Mouse (Mus musculus) spleen, adult 2 months (tissue): ENCODE results near the gene Btbd6. TPM values are rescaled to one million over a fixed set of nuclear protein-coding genes. Genes with fewer than 3 reads are reported as not detected.

Source experiments
- DNase-seq, 2 experiments: peaks; one replicate each; pipeline versions ENCODE4 v3.0.0 to v3.0.0-alpha.2; 2012 to 2021; ENCODE audit warnings: low spot score in 2 of 2, low read depth in 1 of 2
- H3K27ac ChIP-seq: fragments of 200-500 bp; 2 replicates; pipeline ENCODE4 v1.5.1; 2012; ENCODE audit warnings: low read length, inconsistent platforms; ENCODE audit not compliant: insufficient read depth
- H3K27me3 ChIP-seq: fragments of 200-500 bp; 2 replicates; pipeline ENCODE4 v1.6.1; 2012; ENCODE audit warnings: mild to moderate bottlenecking, moderate library complexity, low read length, inconsistent platforms; ENCODE audit not compliant: control insufficient read depth, insufficient read depth
- H3K36me3 ChIP-seq: fragments of 200-500 bp; 2 replicates; pipeline ENCODE4 v1.6.1; 2012; ENCODE audit warnings: mild to moderate bottlenecking, low read length, inconsistent platforms; ENCODE audit not compliant: control insufficient read depth, insufficient read depth
- H3K4me1 ChIP-seq: fragments of 200-500 bp; 2 replicates; pipeline ENCODE4 v1.6.1; 2011; ENCODE audit warnings: inconsistent platforms; ENCODE audit not compliant: control insufficient read depth, insufficient read depth, insufficient read length
- H3K4me3 ChIP-seq: fragments of 200-500 bp; 2 replicates; pipeline ENCODE4 v1.5.1; 2011; ENCODE audit warnings: mild to moderate bottlenecking, inconsistent platforms; ENCODE audit not compliant: insufficient read depth, insufficient read length; ENCODE audit errors: extremely low read depth
- CTCF ChIP-seq: fragments of 200-500 bp; IDR thresholded peaks from 2 replicates; pipeline ENCODE4 v1.5.1; 2011; ENCODE audit warnings: mild to moderate bottlenecking, inconsistent platforms; ENCODE audit not compliant: insufficient read depth, insufficient read length, insufficient replicate concordance; ENCODE audit errors: extremely low read depth
- POLR2A ChIP-seq: fragments of 200-500 bp; IDR thresholded peaks from 2 replicates; pipeline ENCODE4 v1.6.1; 2011; ENCODE audit warnings: low read depth, low read length, inconsistent platforms
- WGBS: fragments of 180-500 bp; shearing (Covaris S2); methylation state at CpG from one replicate; pipeline ENCODE4 v1.1.7; 2018; 5-methylcytosine and 5-hydroxymethylcytosine counted together
- polyA plus RNA-seq: library from polyadenylated mRNA; depleted of rRNA; stranded (reverse); fragments of >200 nt; gene quantifications from 2 replicates; pipeline ENCODE4 v1.2.3, GENCODE M21; 2012

Btbd6 gene
- polyA plus RNA-seq, 1 experiment: 22.3 TPM

GRCm38 (mm10) chr12:112943669-112944068 lies 32.6 kb upstream of the Btbd6 start:
- TF ChIP-seq POLR2A (no peak), CTCF (no peak)
- H3K4me3 ChIP-seq: no peak overlapping the region
- no peak overlapping the region for H3K27ac ChIP-seq
- no peaks in the 10 kb centered on the region for H3K27me3 ChIP-seq
- 79% methylated on average over 2 of the region's 2 CpGs for WGBS
- no peaks in the 10 kb centered on the region for H3K36me3 ChIP-seq
- DNase-seq: no peak
- H3K4me1 ChIP-seq: peaks cover 13% of the 10 kb centered on the region; the same call in 1 of the 2 replicates

- H3K36me3 ChIP-seq: no peaks in the 10 kb centered on the region
- no peak overlapping the region for H3K27ac ChIP-seq
- TF ChIP-seq CTCF: peak; percentile 32; the same call in 1 of the 2 replicates
- TF ChIP-seq POLR2A: no peak
- H3K4me1 ChIP-seq: peaks cover 5% of the 10 kb centered on the region; the same call in 1 of the 2 replicates
- peaks cover 8% of the 10 kb centered on the region for H3K27me3 ChIP-seq
- 35% methylated on average over 4 of the region's 4 CpGs for WGBS
- no peak overlapping the region for H3K4me3 ChIP-seq
- peak in 1 of 2 experiments; percentile 19 for DNase-seq
These were observed 29.0 kb upstream of the Btbd6 start for GRCm38 (mm10) chr12:112947307-112947706.

- H3K27ac ChIP-seq: 0 out of 2 replicates have a peak overlapping the region, but pooled peaks have one; percentile 6
- TF ChIP-seq CTCF: no peak
- TF ChIP-seq POLR2A: no peak
- DNase-seq: peak in 1 of 2 experiments; percentile 66
- H3K27me3 ChIP-seq: peaks cover 8% of the 10 kb centered on the region
- peak overlapping the region; percentile 55; the same call in 1 of the 2 replicates for H3K4me3 ChIP-seq
- WGBS: 1% methylated on average over 58 of the region's 58 CpGs
- peaks cover 4% of the 10 kb centered on the region; the same call in 1 of the 2 replicates for H3K4me1 ChIP-seq
- no peaks in the 10 kb centered on the region for H3K36me3 ChIP-seq
These were observed 26.1 kb upstream of the Btbd6 start for GRCm38 (mm10) chr12:112950040-112950760.

GRCm38 (mm10) chr12:112950761-112951129 lies 25.5 kb upstream of the Btbd6 start:
- Histone ChIP-seq H3K27ac (no peak overlapping the region), H3K4me3 (peak overlapping the region; percentile 55; the same call in 1 of the 2 replicates), H3K27me3 (peaks cover 8% of the 10 kb centered on the region), H3K4me1 (peaks cover 4% of the 10 kb centered on the region; the same call in 1 of the 2 replicates), H3K36me3 (no peaks in the 10 kb centered on the region; the same call in 1 of the 2 replicates)
- 17% methylated on average over 6 of the region's 6 CpGs for WGBS
- no peak for DNase-seq
- no peak for TF ChIP-seq CTCF
- TF ChIP-seq POLR2A: no peak

GRCm38 (mm10) chr12:112951150-112951842 lies 25.0 kb upstream of the Btbd6 start:
- peaks cover 8% of the 10 kb centered on the region for H3K27me3 ChIP-seq
- H3K4me3 ChIP-seq: no peak overlapping the region
- no peak for DNase-seq
- H3K4me1 ChIP-seq: peaks cover 4% of the 10 kb centered on the region; the same call in 1 of the 2 replicates
- no peak overlapping the region for H3K27ac ChIP-seq
- 32% methylated on average over 7 of the region's 7 CpGs for WGBS
- TF ChIP-seq CTCF: no peak
- H3K36me3 ChIP-seq: no peaks in the 10 kb centered on the region; the same call in 1 of the 2 replicates

- 25% methylated on average over 8 of the region's 8 CpGs for WGBS
- peaks cover 4% of the 10 kb centered on the region; the same call in 1 of the 2 replicates for H3K4me1 ChIP-seq
- H3K36me3 ChIP-seq: no peaks in the 10 kb centered on the region; the same call in 1 of the 2 replicates
- H3K4me3 ChIP-seq: no peak overlapping the region
- H3K27me3 ChIP-seq: peaks cover 8% of the 10 kb centered on the region
- TF ChIP-seq CTCF: no peak
- no peak for TF ChIP-seq POLR2A
- no peak overlapping the region for H3K27ac ChIP-seq
- DNase-seq: no peak
These were observed 23.8 kb upstream of the Btbd6 start for GRCm38 (mm10) chr12:112952433-112952832.
